ENCODE assay signal across 12 mouse cellular contexts in the genomic region with DNA sequence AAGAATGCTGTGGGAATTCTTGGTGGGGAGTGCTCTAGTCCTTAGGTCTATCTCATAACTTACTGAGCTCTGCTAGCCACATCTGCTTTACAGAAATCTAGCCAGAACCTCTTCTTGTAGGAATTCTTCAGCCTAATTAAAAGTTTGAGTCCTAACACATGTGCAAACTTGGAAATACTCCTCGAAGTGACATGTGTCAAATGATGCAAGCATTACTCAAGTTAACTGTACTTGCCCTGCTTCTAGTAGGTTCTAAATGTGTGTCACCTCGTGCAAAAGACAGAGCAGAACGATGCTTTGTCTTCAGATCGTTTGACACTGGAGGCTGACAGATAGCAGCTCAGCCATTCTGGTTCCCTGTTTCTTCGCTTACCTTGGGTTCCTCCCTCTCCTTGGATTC.
"Had no signal": no experiment of that assay in that cellular context is flagged by ENCODE, and none has a peak within 500 bp of the region (broad histone marks: within the 10 kb centered on the region; RNA-seq: fewer than 3 reads in every experiment).

No protein-coding gene starts in this region.

- H3K9ac ChIP-seq: limb, embryonic 13.5 days; liver, embryonic 12.5 days; lung, embryonic 15.5 days; midbrain, embryonic 12.5 days; neural tube, embryonic 15.5 days had no signal

- DNase-seq: kidney, postnatal 10 days; kidney, postnatal 4 days; right cerebral cortex, adult 18-20 months; right cerebral cortex, postnatal 25 days; thymus, postnatal 36 days had no signal

- H3K27ac ChIP-seq: layer of hippocampus, adult 2 months; limb, embryonic 13.5 days; liver, embryonic 12.5 days; lung, embryonic 15.5 days; midbrain, embryonic 12.5 days; neural tube, embryonic 15.5 days had no signal

- H3K36me3 ChIP-seq: limb, embryonic 13.5 days; liver, embryonic 12.5 days; lung, embryonic 15.5 days; midbrain, embryonic 12.5 days; neural tube, embryonic 15.5 days had no signal

- ATAC-seq: liver, embryonic 12.5 days had no signal

- H3K4me1 ChIP-seq: liver, embryonic 12.5 days; midbrain, embryonic 12.5 days had no signal

- H3K4me3 ChIP-seq: layer of hippocampus, adult 2 months; limb, embryonic 13.5 days; liver, embryonic 12.5 days; lung, embryonic 15.5 days; midbrain, embryonic 12.5 days; myocyte; neural tube, embryonic 15.5 days had no signal

- H3K9me3 ChIP-seq: limb, embryonic 13.5 days; liver, embryonic 12.5 days; lung, embryonic 15.5 days; midbrain, embryonic 12.5 days; neural tube, embryonic 15.5 days had no signal

- H3K27me3 ChIP-seq: limb, embryonic 13.5 days; liver, embryonic 12.5 days; lung, embryonic 15.5 days; midbrain, embryonic 12.5 days; neural tube, embryonic 15.5 days had no signal

- H3K4me2 ChIP-seq: limb, embryonic 13.5 days; liver, embryonic 12.5 days; lung, embryonic 15.5 days; midbrain, embryonic 12.5 days; neural tube, embryonic 15.5 days had no signal
